Mouse (Mus musculus) lung, postnatal 0 days (tissue): ENCODE measurements around the gene Agtr1a.

Source experiments
- CTCF ChIP-seq: IDR thresholded peaks from 2 replicates; pipeline ENCODE4 v1.5.1; 2016; ENCODE audit warnings: antibody characterized with exemption, mild to moderate bottlenecking
- EP300 ChIP-seq: IDR thresholded peaks from 2 replicates; pipeline ENCODE4 v1.6.1; 2016; ENCODE audit warnings: antibody characterized with exemption, mild to moderate bottlenecking, control low read depth

GRCm38 (mm10) chr13:30394123-30394522, 57.9 kb downstream of the Agtr1a start:
- no peak for TF ChIP-seq CTCF
- TF ChIP-seq EP300: no peak
